Mouse (Mus musculus) left cerebral cortex, postnatal 10 days (tissue): ENCODE data around the gene Tepsin. TPM values are rescaled to one million over a fixed set of nuclear protein-coding genes. Genes with fewer than 3 reads are reported as not detected.

Source experiments
- DNase-seq, 2 experiments: peaks; one replicate each; pipeline ENCODE4 v3.0.0; 2021 to 2022; ENCODE audit warnings: low spot score in 2 of 2, mixed read lengths in 1 of 2; ENCODE audit errors: extremely low spot score in 1 of 2
- intact Hi-C: fragments of 180-260 bp; cut with DNase I; formaldehyde crosslinking; loops from one replicate; pipeline ENCODE4 v1.15.1; 2025
- total RNA-seq, 2 experiments: library from RNA; stranded (reverse); gene quantifications; 2 replicates each; pipeline ENCODE4 v1.2.3; 2021

Tepsin gene
- total RNA-seq, 2 experiments from 2014 or later: 17.5 to 21.4 TPM

- no peak for DNase-seq
- intact Hi-C loops: loop anchor here (5.0 to 10.0 kb wide), 2 partner anchors 193 to 260 kb away; partner anchors contain the start of gene Faap100
Measured at GRCm38 (mm10) chr11:120114488-120115215, 16.1 kb upstream of the Tepsin start.

DNA sequence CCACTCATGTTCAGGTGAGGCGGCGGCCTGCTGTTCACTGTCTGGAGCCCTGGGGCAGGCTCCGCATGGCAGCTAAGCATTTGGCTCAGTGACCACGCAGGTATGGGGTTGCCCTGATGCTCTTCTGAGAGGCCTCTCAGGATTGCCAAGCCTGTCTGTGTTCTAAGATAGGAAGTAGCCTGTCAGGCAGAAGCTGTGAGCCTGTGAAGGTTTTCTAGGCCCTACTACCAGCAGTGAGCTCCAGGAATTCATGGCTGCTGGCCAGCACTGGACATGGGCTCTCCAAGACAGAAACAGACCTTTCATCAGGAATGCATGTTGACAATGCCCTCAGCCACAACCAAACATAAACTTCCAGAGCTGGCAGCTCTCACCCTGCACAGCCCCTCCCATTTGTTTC, 13.6 kb upstream of the Tepsin start:
- no peak for DNase-seq
- intact Hi-C loops: loop anchor here (5.0 to 10.0 kb wide), 2 partner anchors 195 to 263 kb away; partner anchors contain the start of gene Faap100

- intact Hi-C loops: loop anchor here (5.0 to 10.0 kb wide), 2 partner anchors 196 to 264 kb away; partner anchors contain the start of gene Faap100
- DNase-seq: peak; percentile 33 to 57
Measured at GRCm38 (mm10) chr11:120111033-120111432, 12.5 kb upstream of the Tepsin start.

DNA sequence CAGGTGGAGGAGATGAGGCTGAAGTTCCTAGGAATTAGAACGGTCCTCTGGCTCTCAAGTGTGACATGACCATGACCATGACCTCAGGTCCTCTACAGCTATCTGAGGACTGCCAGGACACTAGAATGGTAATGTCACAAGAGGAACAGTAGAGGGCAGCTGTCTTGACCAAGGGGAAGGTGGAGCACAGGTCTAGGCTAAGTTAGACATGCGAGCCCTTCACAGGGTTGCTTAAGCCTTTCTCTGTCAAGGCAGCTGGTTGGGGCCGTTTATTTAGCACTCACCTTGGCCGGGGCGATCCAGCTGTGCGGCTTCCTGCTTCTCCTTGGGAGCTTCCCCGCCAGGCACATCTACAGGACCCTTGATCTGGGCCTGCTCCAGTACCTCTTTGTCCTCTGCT, 12.0 kb upstream of the Tepsin start:
- no peak for DNase-seq

GRCm38 (mm10) chr11:120109558-120110210, 11.2 kb upstream of the Tepsin start:
- intact Hi-C loops: loop anchor here (5.0 to 10.0 kb wide), 2 partner anchors 198 to 265 kb away; partner anchors contain the start of gene Faap100
- no peak for DNase-seq

More for the DNA sequence above, 12.0 kb upstream of the Tepsin start:
- intact Hi-C loops: loop anchor here (5.0 to 10.0 kb wide), 2 partner anchors 197 to 264 kb away; partner anchors contain the start of gene Faap100

- no peak for DNase-seq
- intact Hi-C loops: no loop called here
Measured at GRCm38 (mm10) chr11:120107796-120108195, 9.3 kb upstream of the Tepsin start.

DNA sequence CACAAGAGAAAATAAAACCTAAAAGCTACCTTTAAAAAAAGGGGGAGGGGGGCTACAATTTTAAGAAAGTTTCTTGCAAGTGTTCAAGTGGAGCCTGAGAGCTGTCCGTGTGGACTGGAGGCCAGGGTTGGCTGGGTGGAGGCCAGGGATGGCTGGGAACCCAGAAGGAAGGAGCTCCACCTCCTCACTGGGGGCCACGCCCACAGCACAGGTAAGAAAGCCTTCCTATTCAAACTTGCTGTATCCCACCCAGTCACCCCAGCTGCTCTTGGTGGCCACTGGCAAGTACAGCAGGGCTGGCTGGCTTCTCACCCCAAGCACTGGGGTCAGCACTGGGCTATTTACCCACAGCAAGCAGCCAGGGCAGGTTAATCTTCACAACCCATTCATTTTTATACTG, 8.5 kb upstream of the Tepsin start:
- no peak for DNase-seq
- intact Hi-C loops: no loop called here

- DNase-seq: no peak
- intact Hi-C loops: loop anchor here (5.0 kb wide), 1 partner anchor 91 kb away; no protein-coding TSS in a partner anchor
Measured at GRCm38 (mm10) chr11:120103431-120103997, 5.0 kb upstream of the Tepsin start.

DNA sequence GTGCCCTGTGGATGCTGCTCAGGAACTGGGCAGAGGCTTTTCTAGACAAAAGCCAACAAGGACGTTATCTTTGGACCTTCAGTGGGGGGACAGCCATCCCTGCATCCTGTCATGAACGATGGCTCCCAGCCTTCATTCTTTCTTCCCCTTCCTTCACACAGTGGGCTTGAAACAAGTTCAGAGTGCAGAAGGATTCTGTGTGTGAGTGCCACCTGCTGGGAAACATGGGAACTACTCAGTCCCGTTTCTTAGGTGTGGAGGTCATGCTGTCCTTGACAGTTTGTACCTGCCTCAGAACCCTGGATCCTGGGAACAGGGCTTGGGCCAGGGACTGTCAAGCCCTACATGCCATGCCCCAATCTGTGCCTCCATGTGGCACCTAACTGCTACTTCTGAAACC, 2.5 kb upstream of the Tepsin start:
- peak; percentile 57 to 63 for DNase-seq
- intact Hi-C loops: loop anchor here (5.0 kb wide), 1 partner anchor 89 kb away; no protein-coding TSS in a partner anchor

GRCm38 (mm10) chr11:120092817-120093591, 5.5 kb downstream of the Tepsin start:
- intact Hi-C loops: no loop called here
- no peak for DNase-seq

- no peak for DNase-seq
- intact Hi-C loops: no loop called here
Measured at GRCm38 (mm10) chr11:120090661-120091060, 7.9 kb downstream of the Tepsin start.

DNA sequence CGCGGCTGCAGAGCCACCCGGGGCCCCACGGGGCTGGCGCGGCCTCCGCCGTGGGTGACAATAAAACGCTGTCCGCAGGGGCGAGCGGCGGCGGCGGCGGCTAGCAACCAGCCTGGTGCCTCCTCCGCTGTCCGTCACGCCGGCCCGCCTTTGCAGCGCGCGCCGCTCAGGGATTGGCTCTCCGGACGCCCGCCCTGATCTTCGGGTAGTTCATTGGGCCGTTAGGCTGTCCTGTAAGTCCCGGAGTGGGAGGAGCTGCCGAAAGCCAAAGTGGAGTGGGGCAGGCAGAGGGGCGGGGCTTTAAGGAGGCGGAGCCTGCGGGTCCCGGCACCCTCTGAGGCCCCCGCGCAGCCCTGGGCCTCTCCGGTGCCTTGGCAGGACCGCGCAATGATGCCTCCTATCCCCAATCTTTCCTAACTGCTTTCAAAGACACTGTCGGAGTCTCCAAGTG, 11.8 kb downstream of the Tepsin start, which contains the start of gene Cep131:
TSS of gene Cep131 (minus strand) at position 126 of the 451 bp plus-strand sequence.
- intact Hi-C loops: loop anchor here (5.0 kb wide), 1 partner anchor 74 kb away; no protein-coding TSS in a partner anchor
- DNase-seq: peak; percentile 97 to 98

DNA sequence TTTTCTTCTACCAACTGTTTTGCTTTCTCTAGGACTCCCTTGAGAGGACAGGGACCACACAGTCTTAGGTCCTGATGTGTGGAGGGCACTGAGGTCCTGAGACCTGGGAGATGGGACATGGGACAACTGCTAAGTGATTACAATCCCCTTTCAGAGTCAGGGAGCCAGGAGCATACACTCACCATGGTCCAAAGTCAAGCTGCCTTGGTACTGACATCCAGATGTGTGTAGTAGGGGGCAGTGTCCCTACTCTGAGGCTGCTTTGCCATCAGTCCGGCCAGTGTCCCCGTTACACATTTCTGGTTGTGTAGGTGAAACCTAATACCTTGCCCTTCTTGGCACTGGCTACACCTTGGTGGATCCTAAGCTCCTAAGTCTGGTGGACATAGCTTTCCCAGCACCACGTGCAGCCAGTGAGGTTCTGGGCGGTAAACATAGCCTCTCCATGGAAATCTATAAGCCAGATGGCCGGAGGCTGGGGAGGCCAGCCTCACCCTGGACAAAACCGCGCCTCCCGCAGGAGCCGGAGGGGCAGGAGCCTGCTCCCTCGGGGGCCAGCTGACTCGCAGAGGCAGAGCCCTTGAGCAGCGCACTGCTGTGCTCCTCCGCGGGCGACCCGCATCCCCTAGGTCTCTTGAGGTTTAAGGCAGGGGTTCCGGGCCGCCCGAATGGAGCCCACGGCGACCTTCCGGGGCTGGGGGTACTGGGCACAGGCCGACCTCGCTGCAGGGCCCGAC, 12.5 kb downstream of the Tepsin start:
- intact Hi-C loops: loop anchor here (5.0 kb wide), 1 partner anchor 74 kb away; no protein-coding TSS in a partner anchor
- DNase-seq: no peak

GRCm38 (mm10) chr11:120080282-120080681, 18.2 kb downstream of the Tepsin start:
- DNase-seq: no peak
- intact Hi-C loops: no loop called here

GRCm38 (mm10) chr11:120076191-120076590, 22.3 kb downstream of the Tepsin start:
- intact Hi-C loops: no loop called here
- DNase-seq: no peak

DNA sequence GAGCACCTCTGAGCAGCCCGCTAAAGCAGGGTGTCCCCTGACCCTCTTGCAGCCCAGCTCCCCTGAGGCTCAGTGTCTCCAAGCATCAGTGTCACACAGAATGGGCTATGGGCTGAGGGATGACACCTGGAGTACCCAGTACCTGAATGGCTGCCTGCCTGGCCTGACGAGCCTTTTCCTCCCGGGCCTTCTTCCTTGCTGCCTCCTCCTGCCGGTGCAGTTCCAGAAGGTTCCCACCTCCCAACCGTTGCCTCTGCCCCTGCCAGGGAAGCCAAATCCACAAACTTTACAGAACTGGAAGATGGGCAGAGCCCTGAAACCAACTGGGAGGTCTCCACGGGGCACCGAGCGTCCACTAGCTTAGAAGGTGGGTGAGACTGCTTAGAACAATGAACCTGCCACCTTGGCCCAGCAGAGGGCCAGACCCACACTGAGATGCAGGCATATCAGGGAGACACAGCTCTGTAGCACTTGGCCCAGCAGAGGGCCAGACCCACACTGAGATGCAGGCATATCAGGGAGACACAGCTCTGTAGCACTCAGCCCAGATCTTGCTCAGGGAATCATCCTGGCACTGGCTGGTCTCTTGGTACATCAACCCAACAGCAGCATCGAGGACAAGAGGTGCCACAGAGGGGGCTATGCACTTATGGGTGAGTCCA, 25.4 kb downstream of the Tepsin start:
- intact Hi-C loops: no loop called here
- no peak for DNase-seq

DNA sequence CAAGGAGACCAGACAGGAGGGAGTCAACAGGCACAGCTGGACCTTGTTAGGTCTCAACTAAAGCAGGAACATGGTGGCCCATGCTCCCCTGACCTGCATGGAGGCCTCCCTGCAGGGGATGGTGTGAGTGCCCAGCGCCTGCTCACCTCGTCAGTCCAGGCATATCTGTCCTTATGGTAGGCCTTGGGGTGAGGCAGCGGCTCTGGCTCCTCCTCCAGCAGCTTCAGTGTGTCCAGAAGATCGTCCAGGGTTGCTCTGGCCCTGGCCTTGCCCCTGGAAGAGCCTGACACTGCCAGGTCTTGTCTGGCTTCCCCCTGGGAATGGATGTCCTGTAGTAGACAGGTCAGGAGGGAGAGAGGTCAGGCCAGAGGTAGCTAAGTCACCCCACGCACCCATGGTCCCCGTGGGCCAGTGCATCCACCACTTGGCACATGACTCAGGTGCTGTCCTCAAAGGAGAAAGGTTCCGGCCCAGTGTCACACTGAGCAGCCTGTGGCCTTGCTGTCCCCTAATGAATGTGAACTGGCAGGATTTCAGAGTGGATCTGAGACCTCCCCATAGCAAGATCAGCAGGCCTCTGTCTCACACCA, 26.7 kb downstream of the Tepsin start:
- intact Hi-C loops: no loop called here
- DNase-seq: no peak
